Mouse (Mus musculus): Measurements from ENCODE around the gene Ppp1r1a. TPM values are rescaled to one million over a fixed set of nuclear protein-coding genes. Genes with fewer than 3 reads are reported as not detected.

The Ppp1r1a gene
- 11.6 and 12.3 TPM in 2 replicates for polyA plus RNA-seq (2014; fragmentation: Nextera tagmentation; extraction: Ambion mirVana)

- 0 out of 2 replicates have a peak, but pooled peaks cover 2% of the 10 kb centered on the region for H3K4me1 ChIP-seq (replicated peaks; ENCODE audit: control insufficient read depth, insufficient read depth, low read length)
- under 1% methylated on average over 36 of the region's 36 CpGs for WGBS
- no peak within 1 kb of the TSS for H3K27ac ChIP-seq (ENCODE audit: low read depth)
- no peaks in the 10 kb centered on the region for H3K9me3 ChIP-seq (ENCODE audit: control insufficient read depth, low read length)
- peak within 1 kb of the TSS; percentile 98 for H3K4me2 ChIP-seq (ENCODE audit: low read length)
- no peaks in the 10 kb centered on the region for H3K36me3 ChIP-seq (ENCODE audit: control insufficient read depth, insufficient read depth, low read length)
- peak within 1 kb of the TSS; percentile 57 for H3K4me3 ChIP-seq (ENCODE audit: low read depth, low read length)
- peak within 1 kb of the TSS; percentile 51 for H3K9ac ChIP-seq (ENCODE audit: low read length)
- peak; percentile 76 for ATAC-seq (replicated peaks; ENCODE audit: low FRiP score, low TSS enrichment, low read depth)
- peaks cover 21% of the 10 kb centered on the region; the same call in 1 of the 2 replicates for H3K27me3 ChIP-seq (replicated peaks; ENCODE audit: control insufficient read depth, insufficient read depth, low read length)
- peak; percentile 71 for DNase-seq (ENCODE audit: low spot score)
Observed at GRCm38 (mm10) chr15:103537822-103538213, at the start of gene Ppp1r1a. Ppp1r1a (minus strand) TSS chr15:103538003.

- 79% methylated on average over 2 of the region's 2 CpGs for WGBS
- H3K36me3 ChIP-seq (ENCODE audit: control insufficient read depth, insufficient read depth, low read length), result no peaks in the 10 kb centered on the region
- H3K4me2 ChIP-seq (ENCODE audit: low read length), result no peak overlapping the region
- ATAC-seq (replicated peaks; ENCODE audit: low FRiP score, low TSS enrichment, low read depth) (no peak), DNase-seq (ENCODE audit: low spot score) (no peak)
- no peak overlapping the region for H3K4me3 ChIP-seq (ENCODE audit: low read depth, low read length)
- H3K27me3 ChIP-seq (replicated peaks; ENCODE audit: control insufficient read depth, insufficient read depth, low read length), result no peaks in the 10 kb centered on the region
- 0 out of 2 replicates have a peak, but pooled peaks cover 2% of the 10 kb centered on the region for H3K4me1 ChIP-seq (replicated peaks; ENCODE audit: control insufficient read depth, insufficient read depth, low read length)
- H3K27ac ChIP-seq (ENCODE audit: low read depth), result no peak overlapping the region
- H3K9ac ChIP-seq (ENCODE audit: low read length), result no peak overlapping the region
- H3K9me3 ChIP-seq (ENCODE audit: control insufficient read depth, low read length), result no peaks in the 10 kb centered on the region
Observed at GRCm38 (mm10) chr15:103585876-103586275, 48.1 kb upstream of the Ppp1r1a start.

GRCm38 (mm10) chr15:103564981-103565380, 27.2 kb upstream of the Ppp1r1a start, which contains the start of gene Glycam1:
Glycam1 (minus strand) TSS chr15:103565081.
- H3K27ac ChIP-seq (ENCODE audit: low read depth), result no peak within 1 kb of the TSS
- no peak within 1 kb of the TSS for H3K9ac ChIP-seq (ENCODE audit: low read length)
- no peak within 1 kb of the TSS for H3K4me3 ChIP-seq (ENCODE audit: low read depth, low read length)
- no peaks in the 10 kb centered on the region for H3K9me3 ChIP-seq (ENCODE audit: control insufficient read depth, low read length)
- DNase-seq (ENCODE audit: low spot score), result no peak
- H3K27me3 ChIP-seq (replicated peaks; ENCODE audit: control insufficient read depth, insufficient read depth, low read length), result no peaks in the 10 kb centered on the region
- H3K4me2 ChIP-seq (ENCODE audit: low read length), result no peak within 1 kb of the TSS
- no peaks in the 10 kb centered on the region for H3K4me1 ChIP-seq (replicated peaks; ENCODE audit: control insufficient read depth, insufficient read depth, low read length)
- no peak for ATAC-seq (replicated peaks; ENCODE audit: low FRiP score, low TSS enrichment, low read depth)
- no peaks in the 10 kb centered on the region for H3K36me3 ChIP-seq (ENCODE audit: control insufficient read depth, insufficient read depth, low read length)

GRCm38 (mm10) chr15:103552096-103552690, 14.4 kb upstream of the Ppp1r1a start:
- ATAC-seq (replicated peaks; ENCODE audit: low FRiP score, low TSS enrichment, low read depth), result peak; percentile 60; the same call in 1 of the 2 replicates
- peak; percentile 69 for DNase-seq (ENCODE audit: low spot score)

GRCm38 (mm10) chr15:103551053-103551452, 13.2 kb upstream of the Ppp1r1a start:
- no peaks in the 10 kb centered on the region for H3K27me3 ChIP-seq (replicated peaks; ENCODE audit: control insufficient read depth, insufficient read depth, low read length)
- H3K4me1 ChIP-seq (replicated peaks; ENCODE audit: control insufficient read depth, insufficient read depth, low read length), result no peaks in the 10 kb centered on the region
- DNase-seq (ENCODE audit: low spot score) (no peak), ATAC-seq (replicated peaks; ENCODE audit: low FRiP score, low TSS enrichment, low read depth) (no peak)
- no peak overlapping the region for H3K4me2 ChIP-seq (ENCODE audit: low read length)
- H3K36me3 ChIP-seq (ENCODE audit: control insufficient read depth, insufficient read depth, low read length), result no peaks in the 10 kb centered on the region
- H3K27ac ChIP-seq (ENCODE audit: low read depth), result no peak overlapping the region
- H3K9me3 ChIP-seq (ENCODE audit: control insufficient read depth, low read length), result no peaks in the 10 kb centered on the region
- no peak overlapping the region for H3K4me3 ChIP-seq (ENCODE audit: low read depth, low read length)
- 12% methylated on average over 1 of the region's 1 CpGs for WGBS
- H3K9ac ChIP-seq (ENCODE audit: low read length), result no peak overlapping the region

More at GRCm38 (mm10) chr15:103552096-103552690, 14.4 kb upstream of the Ppp1r1a start:
- Histone ChIP-seq H3K4me1 (replicated peaks; ENCODE audit: control insufficient read depth, insufficient read depth, low read length) (no peaks in the 10 kb centered on the region), H3K27me3 (replicated peaks; ENCODE audit: control insufficient read depth, insufficient read depth, low read length) (no peaks in the 10 kb centered on the region), H3K36me3 (ENCODE audit: control insufficient read depth, insufficient read depth, low read length) (no peaks in the 10 kb centered on the region), H3K9ac (ENCODE audit: low read length) (no peak overlapping the region), H3K4me3 (ENCODE audit: low read depth, low read length) (no peak overlapping the region), H3K4me2 (ENCODE audit: low read length) (no peak overlapping the region), H3K9me3 (ENCODE audit: control insufficient read depth, low read length) (no peaks in the 10 kb centered on the region), H3K27ac (ENCODE audit: low read depth) (no peak overlapping the region)
- WGBS, result 43% methylated on average over 3 of the region's 3 CpGs

- Histone ChIP-seq H3K9me3 (ENCODE audit: control insufficient read depth, low read length) (no peaks in the 10 kb centered on the region), H3K4me2 (ENCODE audit: low read length) (no peak overlapping the region), H3K4me1 (replicated peaks; ENCODE audit: control insufficient read depth, insufficient read depth, low read length) (no peaks in the 10 kb centered on the region), H3K27ac (ENCODE audit: low read depth) (no peak overlapping the region), H3K27me3 (replicated peaks; ENCODE audit: control insufficient read depth, insufficient read depth, low read length) (no peaks in the 10 kb centered on the region), H3K9ac (ENCODE audit: low read length) (no peak overlapping the region), H3K4me3 (ENCODE audit: low read depth, low read length) (no peak overlapping the region), H3K36me3 (ENCODE audit: control insufficient read depth, insufficient read depth, low read length) (no peaks in the 10 kb centered on the region)
- ATAC-seq (replicated peaks; ENCODE audit: low FRiP score, low TSS enrichment, low read depth) (no peak), DNase-seq (ENCODE audit: low spot score) (no peak)
- WGBS, result 87% methylated on average over 1 of the region's 1 CpGs
Observed at GRCm38 (mm10) chr15:103549475-103549874, 11.7 kb upstream of the Ppp1r1a start.

- 75% methylated on average over 3 of the region's 3 CpGs for WGBS
- no peak for DNase-seq (ENCODE audit: low spot score)
- Histone ChIP-seq H3K27me3 (replicated peaks; ENCODE audit: control insufficient read depth, insufficient read depth, low read length) (no peaks in the 10 kb centered on the region), H3K4me1 (replicated peaks; ENCODE audit: control insufficient read depth, insufficient read depth, low read length) (no peaks in the 10 kb centered on the region), H3K9ac (ENCODE audit: low read length) (no peak overlapping the region), H3K36me3 (ENCODE audit: control insufficient read depth, insufficient read depth, low read length) (no peaks in the 10 kb centered on the region), H3K4me3 (ENCODE audit: low read depth, low read length) (no peak overlapping the region), H3K9me3 (ENCODE audit: control insufficient read depth, low read length) (no peaks in the 10 kb centered on the region), H3K27ac (ENCODE audit: low read depth) (no peak overlapping the region), H3K4me2 (ENCODE audit: low read length) (no peak overlapping the region)
- ATAC-seq (replicated peaks; ENCODE audit: low FRiP score, low TSS enrichment, low read depth), result no peak
Observed at GRCm38 (mm10) chr15:103547983-103548382, 10.2 kb upstream of the Ppp1r1a start.

- H3K27ac ChIP-seq (ENCODE audit: low read depth), result no peak overlapping the region
- ATAC-seq (replicated peaks; ENCODE audit: low FRiP score, low TSS enrichment, low read depth), result no peak
- no peaks in the 10 kb centered on the region for H3K4me1 ChIP-seq (replicated peaks; ENCODE audit: control insufficient read depth, insufficient read depth, low read length)
Observed at GRCm38 (mm10) chr15:103542526-103542925, 4.7 kb upstream of the Ppp1r1a start.

GRCm38 (mm10) chr15:103540646-103541045, 2.8 kb upstream of the Ppp1r1a start:
- Histone ChIP-seq H3K4me2 (ENCODE audit: low read length) (no peak overlapping the region), H3K27me3 (replicated peaks; ENCODE audit: control insufficient read depth, insufficient read depth, low read length) (peaks cover 19% of the 10 kb centered on the region; the same call in 1 of the 2 replicates), H3K9ac (ENCODE audit: low read length) (no peak overlapping the region), H3K9me3 (ENCODE audit: control insufficient read depth, low read length) (no peaks in the 10 kb centered on the region), H3K36me3 (ENCODE audit: control insufficient read depth, insufficient read depth, low read length) (no peaks in the 10 kb centered on the region), H3K27ac (ENCODE audit: low read depth) (no peak overlapping the region), H3K4me1 (replicated peaks; ENCODE audit: control insufficient read depth, insufficient read depth, low read length) (0 out of 2 replicates have a peak, but pooled peaks cover 2% of the 10 kb centered on the region), H3K4me3 (ENCODE audit: low read depth, low read length) (no peak overlapping the region)
- WGBS, result 75% methylated on average over 1 of the region's 1 CpGs
- DNase-seq (ENCODE audit: low spot score) (no peak), ATAC-seq (replicated peaks; ENCODE audit: low FRiP score, low TSS enrichment, low read depth) (no peak)

More at GRCm38 (mm10) chr15:103542526-103542925, 4.7 kb upstream of the Ppp1r1a start:
- Histone ChIP-seq H3K36me3 (ENCODE audit: control insufficient read depth, insufficient read depth, low read length) (no peaks in the 10 kb centered on the region), H3K4me3 (ENCODE audit: low read depth, low read length) (no peak overlapping the region), H3K9ac (ENCODE audit: low read length) (no peak overlapping the region), H3K27me3 (replicated peaks; ENCODE audit: control insufficient read depth, insufficient read depth, low read length) (peaks cover 8% of the 10 kb centered on the region; the same call in 1 of the 2 replicates), H3K4me2 (ENCODE audit: low read length) (no peak overlapping the region), H3K9me3 (ENCODE audit: control insufficient read depth, low read length) (no peaks in the 10 kb centered on the region)
- DNase-seq (ENCODE audit: low spot score), result peak; percentile 32

Measured in intestine, embryonic 14.5 days (tissue).